Mouse (Mus musculus) embryo, embryonic 11 days (tissue): Measurements from ENCODE around the gene Uvrag.

ENCODE experiments used
- DNase-seq: peaks from one replicate; pipeline ENCODE4 v3.0.0-alpha.2; 2015

The Uvrag gene

DNA sequence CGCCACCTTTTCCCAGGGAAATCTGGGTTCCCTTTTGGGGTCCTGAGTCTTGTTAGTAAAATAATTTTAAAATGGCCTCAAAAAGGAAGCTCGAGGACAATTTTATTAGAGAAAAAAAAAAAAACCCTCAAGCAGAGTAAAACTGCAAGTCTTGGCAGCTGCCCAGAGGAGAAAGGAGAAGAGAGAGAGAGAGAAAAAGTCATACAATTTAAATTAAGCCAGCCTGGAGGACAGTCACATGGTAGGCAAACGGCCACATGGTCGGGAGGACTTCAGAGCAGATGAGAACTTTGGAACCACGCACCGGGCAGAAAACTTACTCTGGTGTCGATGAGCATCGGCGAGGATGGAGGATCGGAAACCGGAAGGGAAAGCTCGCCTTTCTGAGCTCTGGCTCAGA, 269.1 kb downstream of the Uvrag start:
- DNase-seq = no peak

DNA sequence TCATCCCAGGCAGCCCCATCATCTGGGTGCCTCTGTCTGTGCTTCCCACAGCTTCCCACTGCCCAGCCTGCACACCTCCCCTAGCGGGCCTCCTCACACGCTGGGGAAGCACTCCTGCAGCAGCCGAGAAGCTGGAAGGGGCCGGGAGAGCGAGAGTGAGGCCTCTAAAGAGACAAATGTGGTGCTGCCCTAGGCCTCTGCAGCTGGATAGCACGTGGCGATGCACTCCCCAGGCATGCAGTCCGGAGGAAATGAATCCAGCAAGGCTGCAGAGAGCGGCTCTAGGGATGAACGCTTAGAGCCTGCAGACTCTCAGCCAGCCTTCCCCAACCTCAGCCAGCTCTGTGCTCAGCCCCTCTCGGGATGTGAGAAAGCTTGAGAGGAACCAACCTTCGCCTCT, 270.1 kb downstream of the Uvrag start:
- peak; percentile 66 for DNase-seq

DNA sequence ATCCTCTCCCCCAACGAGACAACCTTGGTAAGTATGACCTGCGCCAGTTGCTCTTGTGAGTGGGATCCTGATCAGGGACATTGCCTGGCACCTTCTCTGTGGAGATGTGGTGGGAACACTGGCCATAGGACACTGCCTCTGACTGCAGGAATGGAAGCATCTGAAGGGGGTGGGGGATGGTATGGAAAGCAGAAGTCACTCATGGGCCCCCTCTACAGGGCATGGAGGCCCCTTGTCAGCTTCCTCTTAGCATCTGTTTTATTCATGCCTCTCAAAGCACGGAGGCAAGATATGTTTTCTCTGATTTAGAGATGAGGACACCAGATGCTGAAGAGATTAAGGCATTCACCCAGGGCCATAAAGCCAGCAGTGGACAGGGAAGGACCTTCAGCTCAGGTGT, 271.9 kb downstream of the Uvrag start:
- DNase-seq = no peak

DNA sequence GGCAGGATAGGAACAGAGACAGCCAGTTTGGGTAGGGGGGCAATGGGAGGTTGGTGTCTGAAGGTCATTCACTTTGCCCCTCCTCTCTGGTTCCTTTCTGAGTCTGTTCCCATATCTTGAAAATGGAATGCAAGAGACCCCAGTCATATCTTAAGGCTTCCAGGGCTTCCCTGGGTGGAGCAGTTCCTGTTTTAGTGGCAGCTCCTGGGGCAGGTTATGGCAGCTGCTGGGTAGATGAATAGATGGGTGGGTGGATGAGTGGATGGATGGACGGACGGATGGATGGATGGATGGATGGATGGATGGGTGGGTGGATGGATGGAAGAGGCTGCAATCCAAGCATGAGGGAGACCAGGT, 273.2 kb downstream of the Uvrag start:
- no peak for DNase-seq

DNA sequence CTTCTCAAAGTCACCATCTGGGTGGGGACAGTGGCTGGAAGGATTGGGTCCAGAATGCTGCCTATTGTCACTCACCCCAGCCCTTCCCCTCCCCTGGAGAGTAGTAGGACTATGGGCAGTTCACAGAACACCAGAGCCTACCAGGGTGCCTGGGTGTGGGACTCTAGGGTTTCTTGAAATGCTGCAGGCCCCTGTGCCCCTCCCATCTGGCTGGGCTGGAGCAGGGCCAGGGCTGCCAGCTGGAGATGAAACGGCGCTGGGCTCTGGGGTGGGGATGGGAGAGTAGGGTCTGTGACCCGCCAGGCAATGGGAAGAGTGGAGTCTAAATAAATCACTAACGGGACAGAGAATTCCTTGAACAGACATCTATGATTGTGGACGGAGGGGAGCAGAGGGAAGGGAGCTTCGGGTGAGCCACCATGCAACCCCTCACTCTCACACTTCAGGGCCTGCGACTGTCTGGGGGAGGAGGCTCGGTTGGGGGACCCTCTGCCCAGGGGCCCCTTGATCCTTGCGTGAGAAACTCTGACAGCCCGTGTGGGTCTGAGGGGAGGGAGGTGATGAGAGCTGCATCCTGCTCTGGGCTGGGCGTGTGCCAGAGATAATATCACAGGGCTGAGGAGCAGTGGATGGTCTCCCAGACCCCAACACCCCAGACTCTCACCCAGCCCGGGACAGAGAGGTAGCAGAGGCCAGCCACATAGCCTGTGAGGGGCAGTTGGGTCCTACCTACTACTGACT, 273.7 kb downstream of the Uvrag start:
- no peak for DNase-seq

DNA sequence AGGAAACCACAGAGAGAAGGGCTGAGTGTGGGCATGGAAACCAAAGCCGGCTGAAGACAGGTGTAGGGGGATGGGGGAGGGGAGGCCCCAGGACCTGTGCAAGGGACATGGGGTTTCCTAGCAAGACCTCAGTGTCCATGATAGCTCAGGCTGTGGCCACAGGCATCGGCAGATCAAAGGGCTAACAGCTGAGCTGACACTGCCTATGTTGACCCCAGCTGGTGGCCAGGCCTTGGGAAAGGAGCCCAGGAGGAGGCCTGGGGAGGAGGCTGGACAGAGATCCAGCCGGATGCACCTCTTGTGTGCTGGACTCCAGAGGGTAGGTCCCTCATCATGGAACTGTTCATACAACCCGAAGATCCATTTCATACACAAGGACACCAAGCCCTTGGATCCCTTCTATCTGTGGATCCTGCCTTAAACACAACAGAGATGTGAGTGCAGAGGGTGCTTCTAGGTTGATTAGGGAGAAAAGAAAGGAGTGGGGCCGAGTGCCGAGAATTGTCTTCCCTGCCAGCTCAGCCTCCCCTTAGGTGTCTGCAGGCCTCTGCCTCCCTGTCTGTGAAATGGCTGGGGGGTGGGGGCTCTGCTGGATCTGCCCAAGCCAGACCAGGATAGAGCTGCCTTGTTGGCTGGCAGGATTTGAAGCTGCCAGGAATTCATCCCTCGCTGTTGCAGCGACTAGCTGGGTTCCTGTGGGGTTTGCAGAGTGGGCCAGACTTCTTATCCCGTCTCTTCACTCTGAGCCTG, 276.8 kb downstream of the Uvrag start:
- no peak for DNase-seq

DNA sequence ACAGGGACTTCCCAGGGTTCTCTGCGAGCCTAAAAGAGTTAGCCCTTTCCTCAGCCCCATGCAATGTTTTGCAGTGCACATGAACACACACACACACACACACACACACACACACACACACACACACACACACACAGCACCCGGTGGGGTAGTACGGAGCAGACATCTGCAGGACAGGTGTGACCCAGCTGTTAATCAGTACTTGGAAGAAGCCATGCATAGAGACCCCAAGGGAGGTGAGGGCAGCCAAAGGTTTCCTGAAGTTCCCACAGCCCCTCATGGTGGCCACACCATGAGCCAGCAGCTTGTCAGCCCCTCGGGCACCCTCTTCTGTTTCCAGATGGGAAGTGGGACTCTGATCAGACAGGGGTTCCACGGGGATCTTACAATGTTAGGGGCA, 277.9 kb downstream of the Uvrag start:
- DNase-seq = no peak

DNA sequence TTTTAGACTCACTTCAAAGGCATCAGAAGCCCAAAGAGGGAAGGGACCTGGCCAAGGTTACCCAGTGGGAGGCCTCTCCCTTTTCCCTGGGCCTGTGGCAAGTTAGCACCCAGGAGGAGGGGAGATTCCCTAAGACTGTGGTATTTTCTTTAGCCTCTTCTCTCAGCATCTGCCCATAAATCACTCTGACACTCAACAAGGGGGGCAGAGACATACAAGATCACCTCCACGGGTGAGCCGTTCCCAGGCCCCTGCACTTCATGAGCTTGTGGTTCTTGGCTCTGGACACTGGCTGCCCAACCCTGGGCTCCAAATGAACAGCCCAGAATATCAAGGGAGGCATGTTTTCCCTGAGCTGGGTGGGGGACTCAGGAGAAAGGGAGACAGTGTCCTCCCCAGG, 279.9 kb downstream of the Uvrag start:
- DNase-seq = no peak

DNA sequence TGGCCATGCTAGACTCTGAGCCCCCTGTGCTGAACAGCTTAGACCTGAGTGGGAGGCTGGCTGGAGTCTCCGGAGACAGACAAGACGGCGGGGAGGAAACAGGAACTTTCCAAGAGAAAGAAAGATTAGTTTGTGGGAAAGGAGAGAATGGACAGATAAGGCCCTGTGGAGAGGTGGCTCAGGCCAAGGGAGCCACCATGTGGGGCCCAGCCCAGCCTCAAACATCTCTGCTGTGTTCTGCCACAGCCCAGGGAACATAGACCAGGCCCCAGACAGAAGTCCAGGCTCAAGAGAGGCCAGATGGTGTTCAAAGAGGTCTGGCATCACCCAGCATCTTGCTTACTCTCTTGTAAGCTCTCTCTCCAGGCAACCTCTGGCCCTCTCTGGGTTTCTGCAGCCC, 283.8 kb downstream of the Uvrag start:
- DNase-seq = no peak

DNA sequence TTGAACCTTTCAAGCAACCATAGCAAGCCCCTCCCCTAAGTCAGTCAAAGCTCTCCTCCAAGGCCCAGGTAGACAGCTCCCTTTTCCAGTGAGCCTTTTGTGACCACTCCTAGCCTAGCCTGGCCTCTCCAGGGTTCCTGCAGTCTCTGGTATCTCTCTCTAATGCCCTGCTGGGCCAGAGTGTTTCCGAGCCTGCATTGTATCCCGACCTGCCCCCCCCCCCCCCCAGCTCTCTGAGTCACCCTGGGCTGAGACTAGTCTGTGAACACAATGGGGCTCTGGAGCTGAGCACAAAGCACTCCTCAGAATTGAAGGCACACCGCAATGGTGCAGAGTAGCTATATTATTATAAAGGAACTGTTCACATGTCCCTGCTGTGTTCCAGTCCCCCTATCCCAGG, 284.8 kb downstream of the Uvrag start:
- no peak for DNase-seq

DNA sequence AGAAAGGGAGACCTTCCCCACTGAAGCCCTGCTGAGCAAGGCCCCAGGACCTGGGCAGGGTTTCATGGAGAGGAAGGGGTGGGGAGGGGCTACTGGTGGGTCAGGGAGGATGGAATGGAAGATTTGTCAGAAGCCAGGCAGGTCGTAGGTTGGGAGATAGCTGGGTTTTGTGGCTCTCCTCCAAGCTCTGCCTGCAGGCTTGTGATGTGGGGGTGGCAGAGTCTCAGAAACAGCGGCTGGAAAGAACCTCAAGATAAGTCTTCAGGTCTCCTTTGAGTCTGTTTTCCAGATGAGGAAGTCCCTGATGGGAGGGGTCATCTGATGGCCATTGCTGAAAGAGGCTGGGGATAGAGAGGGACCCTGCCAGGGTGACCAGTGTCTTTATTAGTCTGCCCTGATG, 285.6 kb downstream of the Uvrag start:
- DNase-seq = no peak

DNA sequence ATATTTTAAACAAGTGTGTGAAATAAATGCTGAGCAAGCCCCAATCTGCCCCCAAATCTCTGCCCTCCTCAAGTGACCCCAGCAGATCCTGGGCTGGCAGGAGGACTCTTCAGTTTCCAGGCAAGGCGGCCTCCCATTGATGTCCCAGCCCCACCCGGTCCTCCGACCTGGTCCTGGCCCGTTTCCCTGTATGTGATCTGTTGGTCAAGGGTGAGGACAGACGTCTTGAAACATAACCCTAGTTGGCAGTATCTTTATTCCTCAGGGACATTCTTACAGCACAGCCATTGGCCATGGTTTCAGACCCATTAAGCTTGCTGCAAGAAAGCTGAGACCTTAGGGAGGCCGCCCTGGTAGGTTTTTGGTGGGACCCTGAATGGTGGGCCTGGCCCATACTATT, 287.1 kb downstream of the Uvrag start:
- no peak for DNase-seq

DNA sequence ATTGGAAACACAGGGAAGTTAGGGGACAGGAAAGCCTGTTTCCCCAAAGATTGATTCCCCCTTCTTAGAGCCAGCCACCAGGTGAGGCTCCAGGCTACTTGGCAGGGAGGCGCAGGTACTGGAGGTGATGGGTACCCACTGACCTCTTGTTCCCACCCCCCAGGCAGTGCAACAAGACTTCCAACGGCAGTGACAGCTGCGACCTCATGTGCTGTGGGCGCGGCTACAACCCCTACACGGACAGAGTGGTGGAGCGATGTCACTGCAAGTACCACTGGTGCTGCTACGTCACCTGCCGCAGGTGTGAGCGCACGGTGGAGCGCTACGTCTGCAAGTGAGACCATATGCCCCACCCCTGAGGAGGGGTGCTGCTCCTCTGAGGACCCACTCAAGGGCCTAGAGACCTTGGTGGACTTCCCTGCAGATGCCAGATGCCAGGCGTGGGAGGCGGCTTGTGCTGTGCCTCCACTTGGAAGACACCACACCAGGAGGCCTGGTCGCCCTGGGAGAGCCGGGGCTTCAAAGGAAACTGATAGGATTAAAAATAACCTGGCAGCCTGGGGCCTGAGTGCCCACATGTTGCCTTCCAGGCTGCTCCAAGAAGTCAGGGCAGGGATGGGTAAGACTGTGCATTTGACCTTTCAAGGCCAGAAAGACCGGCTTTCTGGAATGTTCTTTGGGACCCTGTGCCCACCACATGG, 287.8 kb downstream of the Uvrag start:
- no peak for DNase-seq

DNA sequence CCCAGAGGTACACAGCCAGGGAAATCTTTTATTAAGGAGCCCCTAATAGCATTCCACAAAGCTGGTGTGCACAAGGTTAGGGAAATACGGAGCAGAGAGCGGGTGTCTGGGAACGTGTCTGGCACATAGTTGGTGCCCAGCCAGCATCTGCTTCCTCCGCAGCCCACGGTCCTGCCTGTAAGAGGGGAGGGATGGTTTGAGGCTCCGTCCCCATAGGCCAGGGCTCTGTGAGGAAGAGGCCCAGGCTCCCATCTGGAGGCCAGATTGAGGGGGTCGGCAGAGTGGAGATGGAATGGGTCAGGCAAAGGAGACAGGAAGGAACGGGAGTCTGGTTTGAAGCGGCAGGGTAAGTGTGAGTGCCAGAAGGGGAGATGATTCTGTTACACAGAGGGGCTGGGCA, 289.7 kb downstream of the Uvrag start:
- DNase-seq = peak; percentile 67

DNA sequence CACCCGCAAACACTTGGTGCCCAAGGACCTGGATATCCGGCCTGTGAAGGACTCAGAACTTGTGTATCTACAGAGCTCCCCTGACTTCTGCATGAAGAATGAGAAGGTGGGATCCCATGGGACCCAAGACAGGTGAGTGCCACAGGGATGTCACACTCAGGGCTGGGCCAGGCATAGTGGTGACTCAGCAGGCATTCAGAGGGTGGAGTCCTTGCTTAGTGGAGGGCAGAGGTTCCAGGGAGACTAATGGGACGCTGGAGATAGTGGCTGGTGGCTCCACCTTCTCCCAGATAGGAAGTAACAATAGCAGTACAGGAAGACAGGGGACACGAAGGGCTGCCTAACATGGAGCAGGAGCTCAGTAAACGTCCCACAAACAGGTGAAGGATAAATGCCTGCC, 290.6 kb downstream of the Uvrag start:
- DNase-seq = no peak

DNA sequence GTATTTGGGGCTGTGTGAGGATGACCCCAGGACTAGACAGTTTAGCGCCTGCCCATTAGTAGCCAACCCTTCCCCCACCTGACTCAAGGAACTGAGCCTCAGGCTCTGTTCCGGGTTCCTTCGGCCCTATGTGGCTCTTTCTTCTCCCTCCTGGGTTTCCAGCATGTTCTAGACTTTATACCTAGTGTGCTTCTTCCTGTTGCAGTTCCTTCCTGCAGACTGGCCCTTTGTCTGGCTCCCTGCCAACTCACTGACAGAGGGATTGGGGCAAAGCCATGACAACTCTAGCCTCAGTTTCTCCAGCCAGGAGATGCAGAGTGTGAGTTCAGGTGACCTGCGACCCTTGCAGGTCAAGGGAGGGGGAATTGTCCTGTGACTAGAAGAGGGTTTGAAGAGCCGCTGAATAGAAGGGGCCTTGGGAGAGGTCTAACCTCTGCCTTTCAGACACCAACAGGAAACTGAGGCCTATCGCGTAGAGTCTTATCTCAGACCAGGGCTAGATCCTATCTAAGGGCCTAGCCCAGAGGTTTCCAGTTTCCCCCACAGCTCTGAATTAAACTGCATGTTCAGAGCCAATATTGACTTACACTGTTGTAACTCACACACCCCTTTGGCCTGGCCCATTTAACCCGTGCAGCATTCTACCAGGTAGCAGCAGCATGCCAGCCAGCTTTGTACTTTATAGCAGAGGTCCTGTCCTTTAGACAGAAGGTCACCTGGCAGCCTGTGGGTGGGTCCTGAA, 291.9 kb downstream of the Uvrag start:
- no peak for DNase-seq

DNA sequence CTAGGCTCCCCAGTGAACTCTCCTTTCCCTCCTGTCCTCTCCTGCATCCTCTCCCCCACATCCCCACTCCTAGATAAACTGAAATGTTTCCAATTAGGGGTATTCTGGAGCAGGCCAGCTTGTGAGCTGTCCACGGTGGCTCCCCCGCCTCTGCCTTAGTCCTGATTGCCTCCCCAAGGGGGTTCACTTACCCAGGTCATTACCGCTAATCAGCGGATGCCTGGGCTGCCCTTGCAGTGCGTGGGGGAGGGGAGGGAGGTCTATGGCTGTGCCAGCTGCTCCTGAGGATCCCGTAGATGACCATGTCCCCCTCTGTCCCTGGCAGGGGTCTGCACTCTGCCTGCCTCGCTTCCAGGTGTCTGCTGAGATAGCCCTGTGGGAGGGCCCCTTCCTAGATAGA, 297.3 kb downstream of the Uvrag start:
- DNase-seq = peak; percentile 74

DNA sequence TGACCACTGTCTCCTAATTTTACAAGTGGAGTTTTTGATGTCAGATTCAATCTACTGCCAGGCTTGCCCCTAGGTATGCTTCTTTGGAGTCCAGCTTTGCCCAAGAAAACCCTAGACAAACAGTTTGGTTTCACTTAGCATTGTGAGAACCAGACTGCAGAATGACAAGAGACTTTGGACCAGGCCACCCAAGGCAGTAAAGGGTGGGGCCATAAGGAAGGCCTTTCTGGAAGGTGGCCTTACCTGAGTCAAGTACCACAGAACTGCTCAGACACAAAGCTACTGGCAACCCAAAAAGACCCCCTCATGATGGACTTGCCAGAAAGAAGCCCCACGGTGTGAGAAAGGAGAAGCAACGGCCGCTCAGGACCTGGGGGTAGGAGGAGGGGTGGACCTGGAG, 297.9 kb downstream of the Uvrag start:
- DNase-seq = no peak

DNA sequence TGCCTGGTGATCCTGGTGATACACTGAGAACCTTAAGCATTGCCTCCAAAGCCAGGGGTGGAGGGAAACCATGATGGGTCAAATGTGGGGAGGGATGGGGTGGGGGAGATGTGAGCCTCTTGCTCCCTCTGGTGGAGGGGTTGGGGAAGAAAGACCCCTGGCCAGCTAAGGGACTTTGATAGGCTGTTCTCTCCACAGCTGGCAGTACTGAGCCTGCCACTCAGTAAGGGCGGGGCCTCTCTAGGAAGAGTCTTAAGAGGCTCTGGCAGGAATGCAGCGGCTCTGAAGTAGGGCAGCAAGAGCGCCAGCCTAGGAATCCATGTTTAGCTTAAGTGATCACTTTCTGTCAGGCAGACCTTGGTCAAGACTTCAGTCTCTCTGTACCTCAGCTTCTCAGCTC, 299.1 kb downstream of the Uvrag start:
- no peak for DNase-seq

DNA sequence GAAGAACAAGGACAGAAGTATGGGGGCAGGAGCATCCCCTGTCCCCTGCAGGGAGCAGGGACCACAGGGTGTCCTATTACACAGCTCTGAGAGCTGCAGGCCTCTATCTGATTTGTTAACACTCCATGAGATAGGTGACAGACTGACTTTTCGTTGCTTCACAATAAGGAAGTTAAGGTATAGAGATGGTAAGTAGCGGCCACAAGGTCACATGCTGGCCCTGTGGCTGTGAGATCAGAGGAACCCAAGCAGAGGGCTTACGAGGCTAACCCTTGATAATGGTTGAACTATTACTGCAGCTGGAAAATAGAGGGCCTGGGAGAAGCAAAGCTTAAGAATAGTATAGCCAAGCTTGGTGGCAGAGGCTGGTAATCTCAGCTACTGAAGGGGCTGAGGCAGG, 300.2 kb downstream of the Uvrag start:
- no peak for DNase-seq

DNA sequence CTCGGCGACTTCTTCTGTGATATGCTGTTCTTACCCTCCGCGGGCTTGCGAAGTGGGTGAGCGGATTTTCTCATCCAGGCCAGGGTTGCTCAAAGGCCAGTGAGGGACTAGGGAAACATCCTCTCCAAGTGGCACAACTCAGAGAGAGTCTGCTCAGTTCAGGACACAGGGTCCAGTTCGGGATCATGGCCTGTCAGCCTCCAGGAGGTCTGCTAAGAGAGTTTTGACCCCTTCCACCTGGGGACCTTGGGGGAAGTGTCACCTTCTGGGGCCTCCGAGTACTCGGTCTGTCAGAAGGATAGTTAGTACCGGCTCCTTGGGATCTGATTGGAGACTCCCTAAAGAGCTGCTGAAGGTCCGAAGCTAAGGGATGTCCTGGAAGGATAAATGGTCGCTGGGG, 301.6 kb downstream of the Uvrag start:
- DNase-seq = no peak

DNA sequence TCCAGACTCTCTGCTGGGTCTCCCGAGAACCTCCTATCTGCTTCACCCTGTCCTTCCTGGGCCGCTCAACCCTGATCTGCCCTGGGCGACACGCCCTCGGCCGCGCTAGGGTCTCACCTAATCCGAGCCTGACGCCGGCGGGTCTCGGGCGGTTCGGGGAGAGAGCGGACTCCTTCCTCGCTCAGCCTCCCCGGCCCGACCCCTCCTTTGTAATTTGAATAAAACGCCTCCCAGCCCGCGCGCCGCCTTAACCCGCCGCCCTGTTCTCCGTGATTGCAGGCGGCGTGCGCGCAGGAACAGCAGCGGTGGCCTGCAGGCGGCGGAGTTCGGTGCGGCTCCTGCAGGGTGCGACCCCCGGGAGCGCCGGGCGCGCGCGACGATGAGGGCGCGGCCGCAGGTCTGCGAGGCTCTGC, 302.2 kb downstream of the Uvrag start:
- peak; percentile 88 for DNase-seq

DNA sequence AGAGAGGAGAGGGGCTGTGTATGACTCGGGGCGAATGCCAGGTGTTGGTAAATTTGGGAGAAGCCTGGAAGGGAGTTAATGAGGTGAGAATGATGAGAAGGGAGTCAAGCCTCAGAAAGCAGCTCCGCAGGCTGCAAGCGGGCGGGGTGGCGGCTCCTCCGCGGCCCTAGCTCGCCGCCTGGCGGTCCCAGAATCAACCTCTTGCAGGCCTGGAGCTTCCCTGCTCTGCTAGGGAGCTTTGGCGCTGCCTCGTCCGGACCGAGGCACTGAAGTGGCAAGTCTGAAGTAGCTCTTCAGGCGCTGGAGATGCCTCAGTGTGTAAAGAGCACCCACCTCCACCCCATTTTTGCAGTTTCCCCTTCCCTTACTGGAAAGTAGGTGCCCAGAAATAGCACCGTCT, 303.0 kb downstream of the Uvrag start:
- DNase-seq = peak; percentile 93

DNA sequence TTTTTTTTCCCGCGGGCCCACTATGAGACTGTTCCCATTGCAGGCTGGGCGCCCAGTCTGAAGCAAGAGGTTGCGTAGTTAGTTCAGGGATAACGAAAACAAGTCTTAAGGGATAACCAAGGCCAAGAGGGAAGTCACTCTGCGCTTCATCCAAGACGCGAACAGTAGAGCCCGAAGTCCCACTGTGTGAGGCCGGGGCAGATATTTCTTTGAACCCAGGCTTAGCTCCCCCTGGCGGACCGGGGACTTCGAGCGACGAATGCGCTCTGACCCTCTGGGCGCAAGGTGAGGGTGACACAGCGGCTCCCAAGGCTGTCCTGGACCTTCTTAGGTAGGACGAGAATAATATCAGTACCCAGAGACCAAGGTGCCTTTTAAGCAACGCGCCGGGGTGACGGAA, 304.3 kb downstream of the Uvrag start:
- peak; percentile 85 for DNase-seq
